Mouse (Mus musculus): ENCODE results near the gene Capns1. TPM values are rescaled to one million over a fixed set of nuclear protein-coding genes. Genes with fewer than 3 reads are reported as not detected.
A peak's percentile ranks its signal among the peaks of the same experiment; 100 is the strongest.
"Not testable (repeated sequence)": the region's sequence is repeated elsewhere in the genome, so short reads cannot be mapped to it uniquely, and the experiment has no call there.

Gene Capns1
- polyA plus RNA-seq, 1 experiment from 2014 or later: 110 TPM

DNA sequence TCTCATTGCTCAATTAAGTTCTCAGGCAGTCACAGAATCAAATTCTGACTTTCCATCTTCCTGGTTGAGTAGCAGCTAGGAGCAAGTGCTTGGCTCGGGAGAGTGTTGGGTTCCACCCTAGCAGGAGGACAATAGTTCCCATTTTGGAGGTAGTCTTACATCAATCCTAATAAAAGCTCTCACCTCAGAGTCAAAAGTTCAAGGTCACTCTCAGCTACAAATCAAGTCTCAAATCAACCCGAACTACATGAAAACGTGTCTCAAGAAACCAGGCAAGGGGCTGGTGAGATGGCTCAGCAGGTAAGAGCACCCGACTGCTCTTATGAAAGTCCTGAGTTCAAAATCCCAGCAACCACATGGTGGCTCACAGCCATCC, 9.5 kb downstream of the Capns1 start:
- no peaks in the 10 kb centered on the region for H3K27me3 ChIP-seq
- no peaks in the 10 kb centered on the region for H3K9me3 ChIP-seq
- no peak overlapping the region for H3K27ac ChIP-seq
- H3K4me1 ChIP-seq: peaks cover 16% of the 10 kb centered on the region
- H3K4me3 ChIP-seq: no peak overlapping the region
- no peak for ATAC-seq (ENCODE audit: insufficient number of reproducible peaks, insufficient read depth, low FRiP score, low TSS enrichment, low read depth)
- no peak overlapping the region for H3K4me2 ChIP-seq
- H3K36me3 ChIP-seq: peaks cover 75% of the 10 kb centered on the region
- WGBS: 84% methylated on average over 4 of the region's 4 CpGs
- no peak overlapping the region for H3K9ac ChIP-seq

DNA sequence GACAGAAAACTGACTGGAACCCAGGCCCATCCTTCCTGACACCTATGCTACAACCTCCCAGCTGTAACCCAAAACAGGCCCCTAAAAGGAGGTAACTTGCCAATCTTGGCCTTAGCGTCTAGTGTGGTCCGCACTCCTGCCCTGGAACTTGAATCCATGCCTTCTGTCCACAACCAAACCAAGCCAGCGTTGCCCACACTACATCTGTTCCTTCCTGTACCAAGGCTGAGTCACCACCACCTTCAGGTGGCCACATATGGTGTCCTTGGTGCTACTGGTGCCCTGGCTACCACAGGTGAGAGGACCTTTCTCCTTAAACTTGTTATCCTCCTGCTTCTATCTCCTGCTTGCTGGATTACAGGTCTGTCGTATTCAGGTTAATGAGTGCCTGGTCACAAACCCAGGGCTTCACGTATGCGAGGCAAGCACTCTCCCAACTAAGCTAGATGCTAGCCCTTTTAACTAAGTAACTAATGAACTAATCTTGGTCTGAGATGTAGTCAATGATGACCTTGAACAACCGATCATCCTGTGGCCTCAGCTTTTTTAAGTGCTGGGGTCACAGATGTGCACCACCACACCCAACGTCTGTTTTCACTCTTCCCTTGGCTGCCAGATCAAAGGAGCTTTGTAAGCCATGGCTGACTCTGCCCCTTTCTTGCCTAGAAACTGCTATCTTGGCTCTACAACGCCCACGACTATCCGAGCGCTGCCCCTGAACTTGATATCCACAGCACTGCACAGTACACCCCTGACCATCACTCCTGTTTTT, 10.1 kb downstream of the Capns1 start:
- H3K27ac ChIP-seq: no peak overlapping the region
- no peak overlapping the region for H3K4me2 ChIP-seq
- no peak for ATAC-seq (ENCODE audit: insufficient number of reproducible peaks, insufficient read depth, low FRiP score, low TSS enrichment, low read depth)
- H3K36me3 ChIP-seq: peaks cover 75% of the 10 kb centered on the region
- no peak overlapping the region for H3K9ac ChIP-seq
- 64% methylated on average over 12 of the region's 12 CpGs for WGBS
- no peaks in the 10 kb centered on the region for H3K9me3 ChIP-seq
- peaks cover 19% of the 10 kb centered on the region for H3K4me1 ChIP-seq
- H3K4me3 ChIP-seq: no peak overlapping the region
- no peaks in the 10 kb centered on the region for H3K27me3 ChIP-seq

DNA sequence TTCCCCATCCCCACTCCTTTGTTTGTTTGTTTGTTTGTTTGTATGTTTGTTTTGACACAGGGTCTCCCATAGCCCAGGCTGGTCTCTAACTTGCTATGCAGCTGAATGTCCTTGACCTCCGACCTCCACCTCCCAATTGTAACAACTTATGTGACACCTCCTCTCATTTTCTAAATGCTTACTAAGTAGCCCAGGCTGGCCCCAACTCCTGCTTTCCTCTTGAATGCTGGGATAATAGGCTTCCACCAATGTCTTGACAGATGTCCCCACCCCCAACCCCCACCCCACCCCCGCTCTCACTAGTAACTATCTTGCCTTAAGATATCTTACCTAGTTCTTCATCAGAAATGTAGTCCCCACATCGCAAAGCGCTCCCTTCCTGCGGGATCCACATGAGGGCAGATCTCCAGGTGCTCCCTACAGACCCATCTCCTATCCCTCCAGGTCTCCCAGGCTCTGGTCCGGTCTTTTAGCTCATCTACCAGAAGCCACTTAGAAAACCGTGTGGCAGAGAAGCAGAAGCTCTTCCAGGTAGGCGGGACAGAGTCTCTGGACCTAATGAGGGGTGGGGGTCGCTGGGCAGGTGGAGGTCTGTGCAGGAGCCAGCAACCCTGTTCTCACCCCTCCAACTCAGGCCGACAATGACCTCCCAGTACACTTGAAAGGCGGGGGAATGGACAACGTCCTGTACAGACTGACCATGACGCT, 13.8 kb downstream of the Capns1 start:
- no peak overlapping the region for H3K4me2 ChIP-seq
- ATAC-seq (ENCODE audit: insufficient number of reproducible peaks, insufficient read depth, low FRiP score, low TSS enrichment, low read depth): no peak

DNA sequence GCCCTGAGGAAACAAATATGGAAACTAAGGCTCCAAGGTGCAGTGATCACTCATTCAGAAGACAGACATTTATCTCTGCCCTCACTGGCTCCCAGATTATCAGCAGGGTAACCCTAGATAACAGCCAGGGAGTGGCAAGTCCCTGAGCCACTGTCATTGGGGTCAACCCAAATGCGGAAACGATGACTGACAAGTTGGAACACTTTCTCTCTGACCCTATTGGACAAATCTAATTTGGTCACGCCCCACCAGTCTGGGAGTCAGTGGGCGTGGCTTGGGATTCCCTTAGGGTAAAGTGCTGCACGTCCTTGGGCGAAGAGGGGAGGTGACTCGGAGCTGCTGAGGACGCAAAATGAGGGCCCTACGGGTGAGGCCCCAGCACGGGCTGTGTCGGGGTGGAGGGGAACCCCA, 14.7 kb downstream of the Capns1 start, which contains the start of gene Cox7a1:
TSS of gene Cox7a1 (plus strand) at position 266 of the 411 bp plus-strand sequence.
- no peak within 1 kb of the TSS for H3K4me3 ChIP-seq

More for the DNA sequence above, 13.8 kb downstream of the Capns1 start:
- Histone ChIP-seq H3K4me3 (no peak overlapping the region), H3K27ac (no peak overlapping the region), H3K9ac (no peak overlapping the region), H3K36me3 (peaks cover 46% of the 10 kb centered on the region), H3K4me1 (peaks cover 8% of the 10 kb centered on the region), H3K27me3 (no peaks in the 10 kb centered on the region), H3K9me3 (no peaks in the 10 kb centered on the region)
- WGBS: 69% methylated on average over 13 of the region's 13 CpGs

DNA sequence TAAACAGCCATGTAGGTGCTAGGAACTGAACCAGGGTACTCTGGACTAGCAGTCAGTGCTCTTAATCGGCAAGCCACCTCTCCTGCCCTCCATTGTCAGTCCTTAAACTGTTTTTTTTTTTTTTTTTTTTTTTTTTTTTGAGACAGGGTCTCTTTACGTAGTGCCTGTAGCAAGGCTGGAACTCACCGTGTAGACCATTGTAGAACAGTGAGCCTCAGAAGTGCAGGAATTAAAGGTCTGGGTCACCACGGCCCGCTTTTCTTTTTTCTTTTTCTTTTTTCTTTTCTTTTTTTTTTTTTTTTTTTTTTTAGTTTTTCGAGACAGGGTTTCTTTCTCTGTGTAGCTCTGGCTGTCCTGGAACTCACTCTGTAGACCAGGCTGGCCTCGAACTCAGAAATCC, 15.4 kb downstream of the Capns1 start:
- not testable (repeated sequence) for H3K27ac ChIP-seq; H3K27me3 ChIP-seq; H3K9ac ChIP-seq; ATAC-seq (ENCODE audit: insufficient number of reproducible peaks, insufficient read depth, low FRiP score, low TSS enrichment, low read depth); H3K9me3 ChIP-seq; H3K4me1 ChIP-seq; H3K4me3 ChIP-seq; H3K4me2 ChIP-seq
- 73% methylated on average over 7 of the region's 7 CpGs for WGBS
- peaks cover 42% of the 10 kb centered on the region for H3K36me3 ChIP-seq

More for the DNA sequence above, 14.7 kb downstream of the Capns1 start, which contains the start of gene Cox7a1:
- Histone ChIP-seq H3K4me2 (peak within 1 kb of the TSS; percentile 51), H3K9me3 (no peaks in the 10 kb centered on the region), H3K4me1 (peaks cover 8% of the 10 kb centered on the region), H3K27me3 (no peaks in the 10 kb centered on the region), H3K9ac (no peak within 1 kb of the TSS), H3K27ac (no peak within 1 kb of the TSS), H3K36me3 (peaks cover 42% of the 10 kb centered on the region)
- no peak for ATAC-seq (ENCODE audit: insufficient number of reproducible peaks, insufficient read depth, low FRiP score, low TSS enrichment, low read depth)
- 3% methylated on average over 11 of the region's 11 CpGs for WGBS

DNA sequence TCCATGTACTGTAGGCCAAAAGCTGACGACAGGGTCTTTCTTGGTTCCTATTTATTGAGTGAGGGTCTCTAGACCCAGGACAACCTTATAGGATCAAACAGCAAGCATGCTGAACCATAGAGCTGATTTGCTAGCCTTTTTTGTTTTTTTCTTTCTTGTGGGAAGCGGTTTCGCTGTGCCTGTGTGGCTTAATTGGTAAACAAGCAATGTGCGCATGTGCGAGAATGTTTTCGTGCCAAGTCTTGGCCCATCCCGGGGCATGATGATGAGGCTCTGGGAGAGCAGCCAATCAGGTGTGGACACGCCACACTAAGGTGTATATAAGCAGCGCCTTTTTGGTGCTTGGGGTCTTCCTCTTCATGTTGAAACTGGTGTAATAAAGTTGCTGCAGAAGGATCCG, 16.7 kb downstream of the Capns1 start:
- not testable (repeated sequence) for H3K27me3 ChIP-seq; H3K4me1 ChIP-seq; H3K4me3 ChIP-seq; H3K9me3 ChIP-seq; H3K27ac ChIP-seq; ATAC-seq (ENCODE audit: insufficient number of reproducible peaks, insufficient read depth, low FRiP score, low TSS enrichment, low read depth); H3K4me2 ChIP-seq; H3K9ac ChIP-seq
- peaks cover 38% of the 10 kb centered on the region for H3K36me3 ChIP-seq
- WGBS: 89% methylated on average over 10 of the region's 10 CpGs

DNA sequence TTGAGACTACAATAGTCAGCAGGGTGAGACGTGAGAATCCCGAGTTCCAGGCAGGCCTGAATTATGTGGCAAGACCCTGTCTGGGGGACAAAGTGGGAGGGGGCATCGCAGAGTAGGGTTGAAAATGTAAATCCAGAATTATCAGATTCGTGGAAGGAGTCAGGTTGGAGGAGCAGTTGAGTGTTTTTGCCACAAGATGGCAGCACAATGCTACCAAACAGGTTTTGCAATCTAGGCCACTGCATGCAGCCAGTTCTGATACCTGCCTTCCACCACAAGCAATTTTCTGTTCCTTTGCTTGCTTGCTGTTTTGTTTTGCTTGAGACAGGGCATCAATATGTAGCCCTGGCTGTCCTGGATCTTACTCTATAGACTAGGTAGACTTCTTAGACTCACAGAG, 17.3 kb downstream of the Capns1 start:
- no peak overlapping the region for H3K4me2 ChIP-seq
- WGBS: 2% methylated on average over 4 of the region's 4 CpGs
- ATAC-seq (ENCODE audit: insufficient number of reproducible peaks, insufficient read depth, low FRiP score, low TSS enrichment, low read depth): no peak

DNA sequence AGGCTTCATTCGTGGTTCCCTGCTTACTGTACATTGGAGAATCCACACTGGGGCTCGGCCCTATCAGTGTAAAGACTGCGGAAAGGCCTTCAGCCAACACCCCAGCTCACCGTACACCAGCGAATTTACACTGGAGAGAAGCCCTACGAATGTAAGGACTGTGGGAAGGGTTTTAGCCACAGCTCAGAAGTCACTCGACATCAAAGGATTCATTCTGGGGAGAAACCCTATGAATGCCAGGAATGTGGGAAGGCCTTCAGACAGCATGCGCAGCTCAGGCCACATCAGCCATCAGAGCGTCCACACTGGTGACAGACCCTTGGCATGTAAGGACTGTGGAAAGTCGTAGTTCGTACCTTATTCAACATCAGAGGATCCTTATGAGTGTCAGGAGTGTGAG, 20.4 kb downstream of the Capns1 start:
- no peaks in the 10 kb centered on the region for H3K27me3 ChIP-seq
- 82% methylated on average over 11 of the region's 11 CpGs for WGBS

More for the DNA sequence above, 17.3 kb downstream of the Capns1 start:
- Histone ChIP-seq H3K27me3 (no peaks in the 10 kb centered on the region), H3K27ac (no peak overlapping the region), H3K4me1 (peaks cover 8% of the 10 kb centered on the region), H3K9me3 (no peaks in the 10 kb centered on the region), H3K4me3 (no peak overlapping the region), H3K36me3 (peaks cover 38% of the 10 kb centered on the region), H3K9ac (no peak overlapping the region)

DNA sequence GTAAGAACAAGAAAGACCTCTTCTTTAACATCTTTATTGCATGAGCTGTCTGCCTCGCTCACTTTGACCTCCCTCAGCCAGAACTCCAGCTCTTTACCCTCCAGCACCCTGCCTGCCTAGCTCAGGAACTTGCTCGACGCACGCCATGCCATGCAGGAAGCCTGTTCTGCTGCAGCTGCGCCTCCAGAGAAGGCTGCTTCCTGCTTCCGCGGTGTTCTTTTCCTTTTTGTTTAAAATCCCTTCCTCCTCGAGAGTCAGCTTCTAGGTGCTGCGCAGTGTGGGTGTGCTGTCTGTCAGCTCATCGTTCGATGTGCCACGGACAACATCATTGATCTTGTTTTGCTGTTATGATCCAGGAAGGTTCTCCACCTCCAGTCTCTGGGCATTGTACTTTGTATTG, 22.1 kb downstream of the Capns1 start:
- Histone ChIP-seq H3K27ac (no peak overlapping the region), H3K9me3 (no peaks in the 10 kb centered on the region), H3K9ac (0 out of 2 replicates have a peak overlapping the region, but pooled peaks have one; percentile 0), H3K4me2 (no peak overlapping the region), H3K4me3 (no peak overlapping the region), H3K4me1 (no peaks in the 10 kb centered on the region), H3K36me3 (peaks cover 25% of the 10 kb centered on the region), H3K27me3 (no peaks in the 10 kb centered on the region)
- ATAC-seq (ENCODE audit: insufficient number of reproducible peaks, insufficient read depth, low FRiP score, low TSS enrichment, low read depth): no peak
- 79% methylated on average over 12 of the region's 12 CpGs for WGBS

More for the DNA sequence above, 20.4 kb downstream of the Capns1 start:
- Histone ChIP-seq H3K36me3 (peaks cover 25% of the 10 kb centered on the region), H3K4me1 (no peaks in the 10 kb centered on the region), H3K9ac (no peak overlapping the region), H3K4me2 (no peak overlapping the region), H3K9me3 (no peaks in the 10 kb centered on the region), H3K4me3 (no peak overlapping the region), H3K27ac (no peak overlapping the region)
- no peak for ATAC-seq (ENCODE audit: insufficient number of reproducible peaks, insufficient read depth, low FRiP score, low TSS enrichment, low read depth)

DNA sequence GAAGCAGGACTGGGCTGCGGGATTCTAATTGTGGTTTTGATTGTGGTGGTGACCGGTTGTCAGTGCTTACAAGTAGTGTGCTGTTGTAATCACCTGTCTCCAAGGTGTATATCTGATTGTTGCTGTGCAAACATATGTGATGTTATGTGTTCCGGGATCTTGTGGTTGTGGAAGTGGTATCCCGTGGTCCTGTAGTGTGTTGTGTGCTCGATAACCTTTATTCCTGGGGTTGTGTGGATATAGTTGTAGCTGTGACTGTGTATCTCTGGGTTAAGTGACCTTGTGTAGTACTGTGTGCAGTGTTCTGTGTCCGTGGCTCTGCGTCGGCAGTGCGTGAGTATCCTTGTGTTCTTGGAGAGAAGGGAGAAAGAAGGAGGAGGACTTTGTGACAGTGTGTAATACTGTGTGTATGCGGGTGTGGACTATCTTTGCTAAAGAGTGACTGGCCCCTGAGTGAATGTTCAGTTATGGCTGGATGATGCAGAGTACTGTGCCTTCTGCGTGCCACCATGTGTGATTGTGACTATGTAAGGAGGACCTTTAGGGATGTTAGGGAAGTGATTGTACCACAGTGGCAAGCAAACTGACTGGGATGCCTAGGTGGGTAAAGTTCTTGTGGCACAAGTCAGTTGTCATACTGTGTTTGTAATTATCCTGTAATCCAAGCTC, 28.2 kb downstream of the Capns1 start:
- H3K27me3 ChIP-seq: no peaks in the 10 kb centered on the region
- H3K4me3 ChIP-seq: peak overlapping the region; percentile 63
- H3K9ac ChIP-seq: peak overlapping the region; percentile 83
- H3K36me3 ChIP-seq: peaks cover 27% of the 10 kb centered on the region
- peak overlapping the region; percentile 86; the same call in 1 of the 2 replicates for H3K27ac ChIP-seq
- peak; percentile 9; the same call in 1 of the 2 replicates for ATAC-seq (ENCODE audit: insufficient number of reproducible peaks, insufficient read depth, low FRiP score, low TSS enrichment, low read depth)
- H3K4me1 ChIP-seq: peaks cover 11% of the 10 kb centered on the region
- peaks cover 25% of the 10 kb centered on the region for H3K9me3 ChIP-seq
- H3K4me2 ChIP-seq: peak overlapping the region; percentile 62
- WGBS: 21% methylated on average over 11 of the region's 11 CpGs

DNA sequence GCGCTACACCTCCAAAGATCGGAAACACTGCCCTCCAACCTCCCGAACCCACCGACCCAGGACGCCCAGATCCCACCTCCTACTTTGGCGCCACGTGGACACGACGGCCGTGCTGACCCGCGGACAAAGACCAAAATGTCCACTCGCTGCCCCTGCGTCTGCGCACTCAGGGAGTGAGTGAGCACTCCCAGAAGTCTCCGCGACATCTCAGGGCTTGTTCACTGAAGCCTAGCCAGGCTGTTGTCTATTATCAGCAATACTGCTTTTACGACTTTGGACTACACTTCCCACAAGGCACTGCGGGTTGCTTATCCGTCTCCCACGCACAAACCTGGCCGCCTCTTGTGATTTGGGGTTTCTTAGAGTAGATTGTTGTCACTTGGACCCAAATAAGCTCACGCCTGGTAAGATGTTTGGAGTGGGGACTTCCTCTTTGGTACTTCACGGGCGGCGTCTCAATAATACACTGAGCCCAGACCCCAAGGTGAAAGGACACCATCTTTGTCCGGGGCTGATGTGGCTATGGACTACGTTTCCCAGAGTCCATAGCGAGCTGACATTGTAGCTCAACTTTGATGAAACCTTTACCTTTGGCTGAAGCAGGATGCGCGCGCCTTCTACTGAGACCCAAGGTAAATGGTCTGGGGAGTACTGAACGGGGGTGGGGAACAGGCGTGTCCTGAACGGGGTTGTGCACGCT, 28.9 kb downstream of the Capns1 start, which contains the start of gene Zfp146:
TSS of gene Zfp146 (minus strand) at position 168 of the 700 bp plus-strand sequence.
- peaks cover 34% of the 10 kb centered on the region for H3K36me3 ChIP-seq
- ATAC-seq (ENCODE audit: insufficient number of reproducible peaks, insufficient read depth, low FRiP score, low TSS enrichment, low read depth): peak; percentile 94
- H3K9me3 ChIP-seq: peaks cover 31% of the 10 kb centered on the region
- H3K4me1 ChIP-seq: peaks cover 11% of the 10 kb centered on the region
- peak within 1 kb of the TSS; percentile 83 for H3K9ac ChIP-seq
- H3K27ac ChIP-seq: peak within 1 kb of the TSS; percentile 86
- no peaks in the 10 kb centered on the region for H3K27me3 ChIP-seq
- under 1% methylated on average over 36 of the region's 36 CpGs for WGBS
- H3K4me3 ChIP-seq: peak within 1 kb of the TSS; percentile 63
- H3K4me2 ChIP-seq: peak within 1 kb of the TSS; percentile 62

Data from embryonic facial prominence, embryonic 13.5 days (tissue).